ENCODE assay signal across 8 mouse cellular contexts in the genomic region with DNA sequence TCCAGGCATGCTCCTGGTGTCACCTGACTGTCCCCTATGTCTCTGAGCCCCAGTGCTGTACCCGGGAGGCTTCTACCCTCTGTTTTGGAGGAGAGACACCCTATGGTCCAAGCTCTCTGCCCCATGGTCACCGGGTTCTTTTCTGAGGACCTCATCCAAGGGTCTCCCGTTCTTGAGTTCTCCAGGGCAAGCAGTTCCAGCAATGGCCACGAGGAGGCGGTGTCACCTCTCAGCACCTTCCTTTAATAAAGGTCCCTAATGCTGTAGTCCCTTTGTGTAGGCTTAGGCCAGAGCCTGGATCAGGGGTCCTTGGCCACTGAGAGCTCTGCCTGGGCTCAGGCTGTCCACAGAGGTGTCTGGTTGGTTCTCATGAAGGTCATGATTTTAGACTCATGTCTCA. TPM values are rescaled to one million over a fixed set of nuclear protein-coding genes. Genes with fewer than 3 reads are reported as not detected.
A peak's percentile ranks its signal among the peaks of the same experiment; 100 is the strongest.
DNase-seq lines count a peak whose midpoint lies in the region; ATAC-seq lines count a peak whose summit lies in the region.

No protein-coding gene starts in this region.

- no peak overlapping the region for H3K4me3 ChIP-seq in hindbrain, embryonic 10.5 days
- no peak overlapping the region for H3K4me3 ChIP-seq in hindbrain, embryonic 16.5 days (ENCODE audit: low read length)
- no peak overlapping the region for H3K4me3 ChIP-seq in hindbrain, embryonic 14.5 days (replicated peaks; ENCODE audit: low read length)

- peak; percentile 83 for DNase-seq in hindbrain, embryonic 10.5 days (ENCODE audit: low spot score)
- DNase-seq in 416B (ENCODE audit: low read depth): peak; percentile 74
- DNase-seq in NIH3T3 (ENCODE audit: low read depth): peak; percentile 82
- DNase-seq in cerebellum, postnatal 4 days (ENCODE audit: low spot score in 2 of 2): peak; percentile 55 to 86
- DNase-seq in hindbrain, embryonic 14.5 days (ENCODE audit: low spot score): peak; percentile 73
- peak; percentile 86 for DNase-seq in lung, postnatal 36 days
- DNase-seq in thymus, postnatal 10 days (ENCODE audit: low spot score in 2 of 2): peak; percentile 48 to 75

- H3K36me3 ChIP-seq in hindbrain, embryonic 10.5 days: peaks cover 14% of the 10 kb centered on the region
- H3K36me3 ChIP-seq in hindbrain, embryonic 16.5 days (ENCODE audit: control insufficient read depth, insufficient read depth, low read length): peaks cover 4% of the 10 kb centered on the region
- H3K36me3 ChIP-seq in hindbrain, embryonic 14.5 days (replicated peaks; ENCODE audit: control insufficient read depth, insufficient read depth): peaks cover 28% of the 10 kb centered on the region

- peaks cover 38% of the 10 kb centered on the region for H3K27me3 ChIP-seq in hindbrain, embryonic 10.5 days (ENCODE audit: insufficient read depth, poor library complexity, severe bottlenecking)
- no peaks in the 10 kb centered on the region for H3K27me3 ChIP-seq in hindbrain, embryonic 16.5 days (replicated peaks; ENCODE audit: control insufficient read depth, insufficient read depth, low read length)
- no peaks in the 10 kb centered on the region for H3K27me3 ChIP-seq in hindbrain, embryonic 14.5 days (ENCODE audit: control insufficient read depth, insufficient read depth, low read length)

- no peak overlapping the region for H3K27ac ChIP-seq in hindbrain, embryonic 10.5 days
- no peak overlapping the region for H3K27ac ChIP-seq in hindbrain, embryonic 16.5 days (ENCODE audit: low read depth, low read length)
- no peak overlapping the region for H3K27ac ChIP-seq in hindbrain, embryonic 14.5 days

- no peak overlapping the region for H3K9ac ChIP-seq in hindbrain, embryonic 16.5 days (ENCODE audit: low read depth, low read length)
- H3K9ac ChIP-seq in hindbrain, embryonic 14.5 days: no peak overlapping the region

- WGBS in hindbrain, embryonic 10.5 days: 18% methylated on average over 5 of the region's 5 CpGs
- 18% methylated on average over 5 of the region's 5 CpGs for WGBS in hindbrain, embryonic 16.5 days
- WGBS in hindbrain, embryonic 14.5 days: 11% methylated on average over 5 of the region's 5 CpGs

- H3K4me1 ChIP-seq in hindbrain, embryonic 10.5 days (replicated peaks): peaks cover 60% of the 10 kb centered on the region
- H3K4me1 ChIP-seq in hindbrain, embryonic 16.5 days (ENCODE audit: control insufficient read depth, insufficient read depth, low read depth, low read length): peaks cover 20% of the 10 kb centered on the region
- no peaks in the 10 kb centered on the region for H3K4me1 ChIP-seq in hindbrain, embryonic 14.5 days (replicated peaks; ENCODE audit: control insufficient read depth, insufficient read depth, low read length)

- no peak for ATAC-seq in hindbrain, embryonic 16.5 days
- no peak for ATAC-seq in hindbrain, embryonic 14.5 days (ENCODE audit: low FRiP score)

- no peak overlapping the region for H3K4me2 ChIP-seq in hindbrain, embryonic 16.5 days (ENCODE audit: low read length)
- no peak overlapping the region for H3K4me2 ChIP-seq in hindbrain, embryonic 14.5 days (replicated peaks)

- H3K9me3 ChIP-seq in hindbrain, embryonic 10.5 days: no peaks in the 10 kb centered on the region
- H3K9me3 ChIP-seq in hindbrain, embryonic 16.5 days (ENCODE audit: control insufficient read depth, low read length): no peaks in the 10 kb centered on the region
- H3K9me3 ChIP-seq in hindbrain, embryonic 14.5 days (ENCODE audit: control insufficient read depth, low read length): no peaks in the 10 kb centered on the region

RNA-seq across cellular contexts. Expression of a gene that starts 2.3 kb away (rescaled TPM):
- 2.7 and 3.0 TPM in 2 replicates for polyA plus RNA-seq in hindbrain, embryonic 10.5 days (2016; fragmentation: Nextera tagmentation; extraction: Ambion mirVana)
- 1.6 and 2.3 TPM in 2 replicates for polyA plus RNA-seq in hindbrain, embryonic 16.5 days (2015; fragmentation: Nextera tagmentation; extraction: Ambion mirVana)
- 0.84 and 1.3 TPM in 2 replicates for polyA plus RNA-seq in hindbrain, embryonic 14.5 days (2014; fragmentation: Nextera tagmentation; extraction: Ambion mirVana)

RNA-seq across cellular contexts. Expression of a gene that starts 6.3 kb away (rescaled TPM):
- polyA plus RNA-seq in hindbrain, embryonic 10.5 days (2016; fragmentation: Nextera tagmentation; extraction: Ambion mirVana): 1.0 and 2.5 TPM in 2 replicates
- 1.5 and 2.2 TPM in 2 replicates for polyA plus RNA-seq in hindbrain, embryonic 16.5 days (2015; fragmentation: Nextera tagmentation; extraction: Ambion mirVana)
- polyA plus RNA-seq in hindbrain, embryonic 14.5 days (2014; fragmentation: Nextera tagmentation; extraction: Ambion mirVana): 1.9 and 2.2 TPM in 2 replicates

RNA-seq across cellular contexts. Expression of a gene that starts 10.9 kb away (rescaled TPM):
- polyA plus RNA-seq in hindbrain, embryonic 10.5 days (2016; fragmentation: Nextera tagmentation; extraction: Ambion mirVana): 4.0 and 4.8 TPM in 2 replicates
- polyA plus RNA-seq in hindbrain, embryonic 16.5 days (2015; fragmentation: Nextera tagmentation; extraction: Ambion mirVana): 7.9 and 9.4 TPM in 2 replicates
- 5.5 and 5.7 TPM in 2 replicates for polyA plus RNA-seq in hindbrain, embryonic 14.5 days (2014; fragmentation: Nextera tagmentation; extraction: Ambion mirVana)

RNA-seq across cellular contexts. Expression of a gene that starts 10.9 kb away (rescaled TPM):
- polyA plus RNA-seq in hindbrain, embryonic 10.5 days (2016; fragmentation: Nextera tagmentation; extraction: Ambion mirVana): 95.8 and 98.2 TPM in 2 replicates
- 99.8 and 108 TPM in 2 replicates for polyA plus RNA-seq in hindbrain, embryonic 16.5 days (2015; fragmentation: Nextera tagmentation; extraction: Ambion mirVana)
- polyA plus RNA-seq in hindbrain, embryonic 14.5 days (2014; fragmentation: Nextera tagmentation; extraction: Ambion mirVana): 68.9 TPM in 2 replicates

RNA-seq across cellular contexts. Expression of a gene that starts 16.8 kb away (rescaled TPM):
- polyA plus RNA-seq in hindbrain, embryonic 10.5 days (2016; fragmentation: Nextera tagmentation; extraction: Ambion mirVana): 138 and 143 TPM in 2 replicates
- 149 and 156 TPM in 2 replicates for polyA plus RNA-seq in hindbrain, embryonic 16.5 days (2015; fragmentation: Nextera tagmentation; extraction: Ambion mirVana)
- 119 and 125 TPM in 2 replicates for polyA plus RNA-seq in hindbrain, embryonic 14.5 days (2014; fragmentation: Nextera tagmentation; extraction: Ambion mirVana)
